Mouse (Mus musculus) limb, embryonic 11.5 days (tissue): ENCODE data around the gene Crybb2. TPM values are rescaled to one million over a fixed set of nuclear protein-coding genes. Genes with fewer than 3 reads are reported as not detected.

Experiments
- polyA plus RNA-seq: library from polyadenylated mRNA; unstranded; fragments of >200 nt; fragmentation: Nextera tagmentation; extraction: Ambion mirVana; gene quantifications from 2 replicates; pipeline ENCODE4 v1.2.1, GENCODE M21; 2014

The Crybb2 gene
- polyA plus RNA-seq, 1 experiment from 2014 or later: not detected

Other genes with a start within 250 kb of the Crybb2 start
- gene Myo18b, start 173.8 kb downstream of the Crybb2 start, polyA plus RNA-seq: 0.48 and 0.79 TPM in 2 replicates
- 7.1 and 9.6 TPM in 2 replicates for gene Grk3, start 54.3 kb downstream of the Crybb2 start, polyA plus RNA-seq
- gene Crybb3, start 11.5 kb upstream of the Crybb2 start, polyA plus RNA-seq: 0.39 and 0.78 TPM in 2 replicates
- 1.3 and 1.7 TPM in 2 replicates for gene 2900026A02Rik, start 151.1 kb upstream of the Crybb2 start, polyA plus RNA-seq
- not detected in 2 replicates for gene Tmem211, start 156.8 kb upstream of the Crybb2 start, polyA plus RNA-seq
- 7.7 and 9.1 TPM in 2 replicates for gene Sgsm1, start 240.7 kb upstream of the Crybb2 start, polyA plus RNA-seq